Comparison of ENCODE assay signal across 16 mouse cellular contexts in the genomic region with DNA sequence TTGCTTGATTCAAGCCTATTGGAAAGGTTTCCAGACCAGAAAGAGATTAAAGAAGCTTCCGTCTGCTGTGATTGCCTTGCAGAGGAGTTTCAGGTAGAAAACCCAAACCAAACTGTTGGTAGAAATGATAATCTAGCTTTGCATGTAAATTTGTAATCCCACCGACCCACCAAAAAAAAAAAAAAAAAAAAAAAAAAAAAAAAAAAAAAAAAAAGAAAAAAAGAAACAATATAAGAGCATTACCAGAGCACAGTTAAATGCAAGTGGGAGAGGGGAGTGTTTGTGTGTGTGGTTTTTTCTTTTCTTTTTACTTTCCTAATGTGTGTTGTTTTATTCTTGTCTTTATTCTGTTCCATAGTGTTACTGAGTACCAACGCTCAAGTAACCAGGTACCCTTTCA.
"Had no signal": no experiment of that assay in that cellular context is flagged by ENCODE, and none has a peak within 500 bp of the region (broad histone marks: within the 10 kb centered on the region; RNA-seq: fewer than 3 reads in every experiment).

No protein-coding gene starts in this region.

- H3K36me3 ChIP-seq: stomach, embryonic 15.5 days had no signal

- DNase-seq: retina, postnatal 1 day; right cerebral cortex, adult 18-20 months; right cerebral cortex, postnatal 14 days; right cerebral cortex, postnatal 25 days; right cerebral cortex, postnatal 4 days; spleen, adult 18-20 months; thymus, adult 18-20 months; thymus, adult 2 months; thymus, postnatal 14 days; thymus, postnatal 25 days; thymus, postnatal 36 days; thymus, postnatal 4 days had no signal

- H3K27ac ChIP-seq: neural tube, embryonic 13.5 days; neural tube, embryonic 15.5 days; stomach, embryonic 15.5 days; stomach, postnatal 0 days had no signal

- H3K4me1 ChIP-seq: neural tube, embryonic 13.5 days; neural tube, embryonic 15.5 days; stomach, embryonic 15.5 days had no signal

- H3K9ac ChIP-seq: neural tube, embryonic 13.5 days; neural tube, embryonic 15.5 days; stomach, embryonic 15.5 days had no signal

- H3K27me3 ChIP-seq: neural tube, embryonic 13.5 days; neural tube, embryonic 15.5 days; stomach, embryonic 15.5 days had no signal

- H3K4me2 ChIP-seq: neural tube, embryonic 13.5 days; neural tube, embryonic 15.5 days; stomach, embryonic 15.5 days had no signal

- H3K4me3 ChIP-seq: neural tube, embryonic 13.5 days; neural tube, embryonic 15.5 days; stomach, embryonic 15.5 days had no signal

- H3K9me3 ChIP-seq: neural tube, embryonic 13.5 days; neural tube, embryonic 15.5 days; stomach, embryonic 15.5 days had no signal
